Mouse (Mus musculus) myocyte (in vitro differentiated cells): ENCODE measurements around the gene Nfic. TPM values are rescaled to one million over a fixed set of nuclear protein-coding genes. Genes with fewer than 3 reads are reported as not detected.
A peak's percentile ranks its signal among the peaks of the same experiment; 100 is the strongest.

ENCODE experiments used
- H3K27me3 ChIP-seq: one replicate; pipeline ENCODE4 v1.6.1; 2011; ENCODE audit not compliant: control insufficient read depth, insufficient read depth, insufficient read length
- H3K36me3 ChIP-seq: one replicate; pipeline ENCODE4 v1.6.1; 2011; ENCODE audit not compliant: control insufficient read depth, insufficient read depth
- H3K4me2 ChIP-seq: one replicate; pipeline ENCODE4 v1.6.1; 2011; ENCODE audit warnings: low read depth, control low read depth
- H3K4me3 ChIP-seq: one replicate; pipeline ENCODE4 v1.5.1; 2011; ENCODE audit warnings: mild to moderate bottlenecking, control low read depth, moderate library complexity
- H3K79me2 ChIP-seq: one replicate; pipeline ENCODE4 v1.6.1; 2011; ENCODE audit not compliant: control insufficient read depth, insufficient read depth
- H3ac ChIP-seq: one replicate; pipeline ENCODE4 v1.6.1; 2011; ENCODE audit not compliant: control insufficient read depth, insufficient read length
- CEBPB ChIP-seq: IDR thresholded peaks from 2 replicates; pipeline ENCODE4 v1.6.1; 2011; ENCODE audit warnings: mild to moderate bottlenecking, moderate library complexity; ENCODE audit not compliant: poor library complexity, insufficient read depth, severe bottlenecking
- E2F4 ChIP-seq: IDR thresholded peaks from one replicate; pipeline ENCODE4 v1.6.1; 2011; ENCODE audit warnings: mild to moderate bottlenecking, control low read depth, moderate library complexity; ENCODE audit not compliant: insufficient read depth
- MAX ChIP-seq: IDR thresholded peaks from one replicate; pipeline ENCODE4 v1.6.1; 2011; ENCODE audit warnings: low read depth, mild to moderate bottlenecking, control low read depth
- MYOD1 ChIP-seq, 3 experiments: IDR thresholded peaks; one replicate each; pipeline ENCODE4 v1.6.1; 2011; ENCODE audit warnings: control low read depth in 2 of 3, low read depth in 2 of 3, mild to moderate bottlenecking in 2 of 3, moderate library complexity in 1 of 3; ENCODE audit not compliant: insufficient read length in 2 of 3, control insufficient read depth in 1 of 3
- MYOG ChIP-seq, 3 experiments: IDR thresholded peaks; one replicate each; pipeline ENCODE4 v1.6.1; 2011; ENCODE audit warnings: control low read depth in 2 of 3, low read depth in 2 of 3, mild to moderate bottlenecking in 2 of 3; ENCODE audit not compliant: insufficient read length in 2 of 3, control insufficient read depth in 1 of 3, insufficient read depth in 1 of 3
- POLR2A ChIP-seq: IDR thresholded peaks from one replicate; pipeline ENCODE4 v1.6.1; 2011; ENCODE audit warnings: low read depth, mild to moderate bottlenecking, control low read depth, moderate library complexity; ENCODE audit not compliant: insufficient read length
- POLR2AphosphoS2 ChIP-seq: IDR thresholded peaks from one replicate; pipeline ENCODE4 v1.6.1; 2011; ENCODE audit warnings: low read depth, control low read depth; ENCODE audit not compliant: insufficient read length
- REST ChIP-seq: IDR thresholded peaks from one replicate; pipeline ENCODE4 v1.6.1; 2011; ENCODE audit warnings: mild to moderate bottlenecking, control low read depth, moderate library complexity; ENCODE audit not compliant: insufficient read depth, insufficient read length
- SRF ChIP-seq: IDR thresholded peaks from one replicate; pipeline ENCODE4 v1.6.1; 2011; ENCODE audit warnings: low read depth; ENCODE audit not compliant: control insufficient read depth, insufficient read length
- TCF12 ChIP-seq: IDR thresholded peaks from one replicate; pipeline ENCODE4 v1.6.1; 2011; ENCODE audit warnings: mild to moderate bottlenecking, control low read depth; ENCODE audit not compliant: poor library complexity, insufficient read depth, severe bottlenecking
- TCF3 ChIP-seq: IDR thresholded peaks from one replicate; pipeline ENCODE4 v1.6.1; 2011; ENCODE audit warnings: low read depth, control low read depth; ENCODE audit not compliant: insufficient read length
- USF1 ChIP-seq: IDR thresholded peaks from one replicate; pipeline ENCODE4 v1.6.1; 2011; ENCODE audit warnings: low read depth, mild to moderate bottlenecking, control low read depth, moderate library complexity
- polyA plus RNA-seq: library from polyadenylated mRNA; unstranded; fragments of >200 nt; fragmentation: generic; extraction: Trizol; gene quantifications from one replicate; pipeline ENCODE4 v1.2.1, GENCODE M21; 2012; ENCODE audit warnings: missing spikeins

The Nfic gene
- polyA plus RNA-seq, 1 experiment: 115 TPM

DNA sequence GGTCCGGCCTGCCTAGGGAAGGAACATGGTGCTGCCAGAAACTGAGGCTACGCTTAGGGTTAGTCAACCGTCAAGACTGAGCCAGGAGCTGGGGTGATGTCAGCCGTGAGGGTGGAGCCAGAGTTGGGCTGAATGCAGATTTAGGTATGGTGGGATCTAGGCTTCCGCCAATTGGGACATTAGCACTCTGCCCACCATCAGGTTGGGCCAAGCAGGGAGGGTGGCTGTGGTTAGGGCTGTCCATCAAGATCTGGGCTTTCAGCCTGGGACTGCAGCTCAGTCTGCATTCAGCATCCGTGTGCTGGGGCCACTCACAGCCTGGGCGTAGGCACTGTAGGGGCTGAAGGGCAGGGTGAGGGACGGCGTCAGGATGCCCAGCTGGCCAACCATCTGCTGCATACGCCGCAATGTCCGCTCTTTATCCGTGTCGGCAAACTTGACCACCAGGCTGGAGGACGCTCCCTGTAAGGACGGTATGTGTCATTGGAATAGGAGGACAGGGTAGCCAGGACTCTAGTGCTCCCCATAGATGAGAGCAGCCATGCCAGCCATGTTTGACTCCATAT lies 12.3 kb upstream of the Nfic start:
- Histone ChIP-seq H3K79me2 (no peaks in the 10 kb centered on the region), H3K4me3 (no peak overlapping the region), H3K4me2 (no peak overlapping the region), H3ac (no peak overlapping the region), H3K36me3 (no peaks in the 10 kb centered on the region), H3K27me3 (peaks cover 50% of the 10 kb centered on the region)
- no peak for TF ChIP-seq E2F4
- TF ChIP-seq MYOG (IDR thresholded peaks at IDR 0.05; ENCODE audit: control insufficient read depth in 1 of 3, insufficient read depth in 1 of 3, insufficient read length in 2 of 3, low read depth in 2 of 3): no peak
- TF ChIP-seq SRF: no peak
- no peak for TF ChIP-seq TCF3
- TF ChIP-seq CEBPB: no peak
- TF ChIP-seq POLR2AphosphoS2: no peak
- TF ChIP-seq TCF12: no peak
- no peak for TF ChIP-seq REST
- TF ChIP-seq USF1: no peak
- TF ChIP-seq MYOD1 (IDR thresholded peaks at IDR 0.05; ENCODE audit: control insufficient read depth in 1 of 3, insufficient read length in 2 of 3, low read depth in 2 of 3): no peak
- TF ChIP-seq MAX: no peak
- no peak for TF ChIP-seq POLR2A

DNA sequence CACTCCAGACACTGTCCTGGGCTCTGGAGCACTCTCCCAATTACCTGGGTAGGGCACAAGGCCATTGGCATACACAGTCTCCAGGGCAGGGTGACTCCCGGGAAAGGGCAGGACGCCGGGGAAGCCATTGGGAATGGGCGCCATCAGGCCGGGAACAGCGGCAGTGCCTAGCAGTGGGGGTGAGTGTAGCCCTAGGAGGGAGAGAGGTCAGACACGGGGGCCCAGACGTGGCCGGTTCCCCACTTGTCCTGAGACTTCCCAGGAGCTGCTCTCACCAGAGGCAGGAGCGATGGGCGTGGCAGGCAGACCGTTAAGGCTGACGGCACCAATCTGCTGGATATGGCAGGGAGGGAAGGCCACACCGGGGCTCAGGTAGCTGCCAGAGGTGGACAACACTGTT lies 11.4 kb upstream of the Nfic start:
- no peak overlapping the region for H3ac ChIP-seq
- H3K4me2 ChIP-seq: no peak overlapping the region
- no peaks in the 10 kb centered on the region for H3K36me3 ChIP-seq
- H3K4me3 ChIP-seq: no peak overlapping the region
- peaks cover 50% of the 10 kb centered on the region for H3K27me3 ChIP-seq
- H3K79me2 ChIP-seq: no peaks in the 10 kb centered on the region
- TF ChIP-seq MYOG (IDR thresholded peaks at IDR 0.05; ENCODE audit: control insufficient read depth in 1 of 3, insufficient read depth in 1 of 3, insufficient read length in 2 of 3, low read depth in 2 of 3) (no peak), USF1 (no peak), MAX (no peak), SRF (no peak), REST (no peak), POLR2A (no peak), E2F4 (no peak), POLR2AphosphoS2 (no peak), CEBPB (no peak), TCF12 (no peak), MYOD1 (IDR thresholded peaks at IDR 0.05; ENCODE audit: control insufficient read depth in 1 of 3, insufficient read length in 2 of 3, low read depth in 2 of 3) (no peak)

DNA sequence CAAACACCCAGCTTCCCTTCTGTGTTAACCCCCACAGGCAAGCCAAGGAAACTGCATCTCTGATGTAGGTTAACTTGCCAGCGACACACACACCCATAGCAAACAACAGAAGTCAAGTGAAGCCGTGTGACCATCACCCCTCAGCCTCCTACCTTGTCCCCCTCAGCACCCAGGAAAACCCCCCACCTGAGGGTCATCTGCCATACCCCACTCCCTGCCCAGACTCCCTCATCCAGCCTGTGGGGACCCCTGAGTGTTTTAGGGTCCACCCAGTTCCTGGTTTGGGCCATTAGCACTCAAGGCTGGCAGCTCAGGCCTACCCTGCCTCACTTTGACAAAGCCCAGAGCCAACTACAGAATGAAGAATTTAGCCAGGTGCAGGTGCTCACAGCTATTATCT lies 10.6 kb upstream of the Nfic start:
- H3K36me3 ChIP-seq: no peaks in the 10 kb centered on the region
- H3K27me3 ChIP-seq: peaks cover 46% of the 10 kb centered on the region
- H3ac ChIP-seq: no peak overlapping the region
- TF ChIP-seq USF1 (no peak), MAX (no peak)
- H3K4me2 ChIP-seq: no peak overlapping the region
- no peaks in the 10 kb centered on the region for H3K79me2 ChIP-seq
- H3K4me3 ChIP-seq: no peak overlapping the region

DNA sequence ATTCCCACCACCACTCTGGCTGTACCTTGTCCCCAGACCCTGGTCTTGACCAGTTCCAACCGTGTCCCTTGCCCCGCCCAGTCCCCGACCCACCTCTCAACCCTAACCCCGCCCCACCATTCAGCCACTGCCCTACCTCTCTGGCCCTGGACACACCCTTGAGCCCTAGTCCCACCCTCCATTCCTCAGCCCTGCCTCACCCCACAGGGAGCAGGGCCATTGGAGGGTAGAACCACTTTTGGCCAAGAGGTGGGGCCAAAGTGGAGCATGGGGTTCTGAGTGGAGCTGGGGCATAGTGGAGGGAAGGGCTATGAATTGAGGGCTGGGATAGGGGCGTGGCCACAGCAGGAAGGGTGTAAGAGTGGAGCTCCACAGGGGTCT lies 9.8 kb upstream of the Nfic start:
- H3K27me3 ChIP-seq: peaks cover 38% of the 10 kb centered on the region
- H3K79me2 ChIP-seq: no peaks in the 10 kb centered on the region
- no peaks in the 10 kb centered on the region for H3K36me3 ChIP-seq
- peak overlapping the region; percentile 58 for H3K4me2 ChIP-seq
- no peak overlapping the region for H3ac ChIP-seq
- no peak overlapping the region for H3K4me3 ChIP-seq
- TF ChIP-seq CEBPB (no peak), SRF (no peak), USF1 (no peak), TCF3 (no peak), REST (no peak), TCF12 (no peak), MYOD1 (IDR thresholded peaks at IDR 0.05; ENCODE audit: control insufficient read depth in 1 of 3, insufficient read length in 2 of 3, low read depth in 2 of 3) (no peak), MAX (no peak), MYOG (IDR thresholded peaks at IDR 0.05; ENCODE audit: control insufficient read depth in 1 of 3, insufficient read depth in 1 of 3, insufficient read length in 2 of 3, low read depth in 2 of 3) (no peak), POLR2A (no peak), E2F4 (no peak), POLR2AphosphoS2 (no peak)
